Mouse (Mus musculus) adrenal gland, adult 2 months (tissue): ENCODE data around the gene Pde11a. TPM values are rescaled to one million over a fixed set of nuclear protein-coding genes. Genes with fewer than 3 reads are reported as not detected.
A peak's percentile ranks its signal among the peaks of the same experiment; 100 is the strongest.

Experiments used
- DNase-seq: peaks from one replicate; pipeline ENCODE4 v3.0.0; 2021
- polyA plus RNA-seq: library from polyadenylated mRNA; depleted of rRNA; stranded (reverse); fragments of >200 nt; gene quantifications from 2 replicates; pipeline ENCODE4 v1.2.3, GENCODE M21; 2012
- total RNA-seq, 2 experiments: library from RNA; stranded (reverse); gene quantifications; 2 replicates each; pipeline ENCODE4 v1.2.3; 2021

Pde11a gene
- total and polyA plus RNA-seq, 3 experiments, result 0.17 to 0.31 TPM; not detected in 1

- DNase-seq, result no peak
Observed at GRCm38 (mm10) chr2:76052897-76053505, 285.6 kb downstream of the Pde11a start.

- DNase-seq, result no peak
Observed at GRCm38 (mm10) chr2:76051385-76051784, 287.2 kb downstream of the Pde11a start.

GRCm38 (mm10) chr2:76050911-76051310 is 287.7 kb downstream of the Pde11a start:
- DNase-seq, result no peak

- peak; percentile 37 for DNase-seq
Observed at GRCm38 (mm10) chr2:76050092-76050491, 288.5 kb downstream of the Pde11a start.

GRCm38 (mm10) chr2:76049529-76049928 is 289.0 kb downstream of the Pde11a start:
- no peak for DNase-seq

- DNase-seq, result no peak
Observed at GRCm38 (mm10) chr2:76047740-76048139, 290.8 kb downstream of the Pde11a start.

- no peak for DNase-seq
Observed at GRCm38 (mm10) chr2:76042210-76042609, 296.4 kb downstream of the Pde11a start.

GRCm38 (mm10) chr2:76040116-76040515 is 298.5 kb downstream of the Pde11a start:
- no peak for DNase-seq

GRCm38 (mm10) chr2:76030080-76030479 is 308.5 kb downstream of the Pde11a start:
- DNase-seq, result peak; percentile 63

GRCm38 (mm10) chr2:76029081-76029901 is 309.3 kb downstream of the Pde11a start:
- peak; percentile 60 for DNase-seq

GRCm38 (mm10) chr2:76016890-76017289 is 321.7 kb downstream of the Pde11a start:
- no peak for DNase-seq

- DNase-seq, result no peak
Observed at GRCm38 (mm10) chr2:76016136-76016535, 322.4 kb downstream of the Pde11a start.

- DNase-seq, result no peak
Observed at GRCm38 (mm10) chr2:76015460-76015859, 323.1 kb downstream of the Pde11a start.

- no peak for DNase-seq
Observed at GRCm38 (mm10) chr2:76014659-76015058, 323.9 kb downstream of the Pde11a start.

- no peak for DNase-seq
Observed at GRCm38 (mm10) chr2:76006194-76006593, 332.4 kb downstream of the Pde11a start.

GRCm38 (mm10) chr2:76002899-76003298 is 335.7 kb downstream of the Pde11a start:
- DNase-seq, result no peak

GRCm38 (mm10) chr2:76001392-76001791 is 337.2 kb downstream of the Pde11a start:
- DNase-seq, result peak; percentile 64

GRCm38 (mm10) chr2:75999636-76000035 is 338.9 kb downstream of the Pde11a start:
- peak; percentile 18 for DNase-seq

- DNase-seq, result no peak
Observed at GRCm38 (mm10) chr2:75998692-75999091, 339.9 kb downstream of the Pde11a start.

GRCm38 (mm10) chr2:75997726-75998125 is 340.8 kb downstream of the Pde11a start:
- peak; percentile 44 for DNase-seq

- DNase-seq, result no peak
Observed at GRCm38 (mm10) chr2:75994841-75995240, 343.7 kb downstream of the Pde11a start.

- no peak for DNase-seq
Observed at GRCm38 (mm10) chr2:75991581-75992205, 346.9 kb downstream of the Pde11a start.
